Mouse (Mus musculus): ENCODE results near the gene Dnaaf5. TPM values are rescaled to one million over a fixed set of nuclear protein-coding genes. Genes with fewer than 3 reads are reported as not detected.

Dnaaf5 gene
- total RNA-seq (2021) = 10 to 100 TPM in 1 of 2 experiments, 1 to 10 TPM in 1; 7.8 to 11.4 TPM

DNA sequence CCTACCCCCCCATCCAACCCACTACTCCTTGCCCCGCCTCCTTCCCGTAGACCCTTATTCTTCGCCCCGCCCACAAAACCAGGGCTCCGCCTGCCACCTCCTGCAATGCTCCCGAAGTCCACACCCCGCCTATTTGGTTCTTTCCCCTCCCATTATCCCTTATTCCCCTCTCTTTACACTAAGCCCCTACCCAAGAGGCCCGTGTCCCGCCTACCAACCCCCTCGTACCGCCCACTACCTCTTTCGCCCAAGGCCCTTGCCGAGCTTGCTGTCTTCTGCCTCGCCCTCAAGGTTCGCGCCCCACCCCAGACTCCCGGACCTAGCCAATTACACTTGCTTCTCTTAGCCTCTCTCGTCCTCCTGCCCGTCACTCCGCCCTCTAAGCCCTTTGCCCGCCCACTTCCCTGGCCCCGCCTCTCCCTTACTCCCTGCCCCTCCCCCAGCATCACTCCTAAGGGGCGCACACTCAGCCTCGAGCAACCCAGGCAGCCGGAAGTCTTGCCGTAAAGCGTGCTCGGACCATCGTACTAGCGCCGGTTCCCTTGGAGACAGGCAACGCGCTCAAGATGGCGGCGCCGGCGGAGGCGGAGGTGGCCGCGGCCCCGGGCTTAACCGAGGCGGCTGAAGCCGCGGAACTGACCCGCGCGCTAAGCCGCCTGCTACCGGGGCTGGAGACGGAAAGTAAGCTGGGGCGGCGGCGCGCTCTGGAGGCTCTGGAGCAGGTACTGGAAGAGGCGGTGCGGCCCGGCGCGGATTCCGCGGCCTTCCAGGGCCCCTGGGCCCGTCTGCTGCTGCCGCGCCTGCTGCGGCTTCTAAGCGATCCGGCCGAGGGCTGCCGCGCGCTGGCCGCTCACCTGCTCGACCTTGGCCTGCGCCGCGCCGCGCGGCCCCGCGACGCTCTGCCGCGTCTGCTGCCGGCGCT lies at the start of gene Dnaaf5, which contains the start of gene Prkar1b:
Gene Dnaaf5, plus strand, starts transcription at position 543 of the 922 bp plus-strand sequence.
Gene Prkar1b, minus strand, starts transcription at position 321 of the 922 bp plus-strand sequence.
- DNase-seq = peak; percentile 98
- intact Hi-C loops (cut with DNase I) = loop anchor here (10.0 kb wide), 1 partner anchor 155 kb away; the partner anchor contains the start of gene Pdgfa

GRCm38 (mm10) chr5:139101783-139102182 lies 48.2 kb upstream of the Dnaaf5 start:
- intact Hi-C loops (cut with DNase I) = no loop called here
- no peak for DNase-seq

DNA sequence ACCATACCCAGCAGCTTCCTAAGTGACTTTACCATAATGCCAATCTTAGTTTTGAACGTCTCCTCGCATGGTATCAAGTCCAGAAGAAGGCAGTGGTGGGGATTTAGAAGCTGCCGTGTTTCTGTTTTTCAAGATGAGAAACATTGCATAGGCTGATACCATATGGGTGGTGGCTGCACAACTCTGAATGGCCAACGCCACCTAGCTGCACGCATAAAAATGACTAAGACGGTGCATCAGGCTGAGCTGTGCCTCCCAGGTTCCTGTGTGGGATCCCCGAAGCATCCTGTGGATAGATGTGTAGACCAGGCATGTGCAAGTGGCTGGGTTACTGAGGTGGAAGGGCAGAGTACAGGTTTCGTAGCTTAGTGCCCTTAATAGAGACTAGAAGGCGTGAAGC lies 42.2 kb upstream of the Dnaaf5 start:
- intact Hi-C loops (cut with DNase I) = no loop called here
- peak; percentile 12 for DNase-seq

DNA sequence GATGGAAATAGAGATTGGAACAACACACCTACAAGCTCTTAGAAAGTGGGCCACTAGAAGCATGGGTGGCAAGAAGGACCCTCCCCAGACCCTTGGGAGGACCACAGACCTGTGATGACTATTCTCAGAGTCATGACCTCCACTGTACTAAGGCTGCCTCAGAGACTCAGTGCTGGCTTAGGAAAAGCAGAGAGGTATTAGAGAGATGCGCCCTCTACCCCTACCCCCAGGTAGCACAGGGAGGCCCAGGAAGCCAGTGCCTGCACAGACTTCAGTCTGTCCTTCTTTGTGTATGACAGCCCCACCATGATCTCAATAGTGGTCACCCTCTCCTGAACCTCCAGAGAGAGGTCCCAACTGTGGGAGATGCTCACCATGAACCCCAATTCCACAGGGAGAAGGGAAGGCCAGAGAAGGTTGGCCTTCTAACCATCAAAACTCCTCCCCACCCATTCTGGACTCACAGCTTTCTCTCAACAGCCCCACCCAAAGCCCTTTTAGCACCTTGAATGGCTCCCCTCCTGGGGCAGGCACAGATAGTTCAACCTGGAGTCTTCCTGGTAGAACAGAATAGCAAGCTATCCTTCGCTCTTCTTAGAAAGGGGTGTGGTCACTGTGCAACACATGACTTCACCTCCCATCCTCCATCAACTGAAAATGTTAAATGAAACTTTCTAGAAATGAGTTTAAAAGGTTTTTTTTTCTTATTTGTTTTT lies 39.7 kb upstream of the Dnaaf5 start:
- intact Hi-C loops (cut with DNase I) = no loop called here
- DNase-seq = no peak

DNA sequence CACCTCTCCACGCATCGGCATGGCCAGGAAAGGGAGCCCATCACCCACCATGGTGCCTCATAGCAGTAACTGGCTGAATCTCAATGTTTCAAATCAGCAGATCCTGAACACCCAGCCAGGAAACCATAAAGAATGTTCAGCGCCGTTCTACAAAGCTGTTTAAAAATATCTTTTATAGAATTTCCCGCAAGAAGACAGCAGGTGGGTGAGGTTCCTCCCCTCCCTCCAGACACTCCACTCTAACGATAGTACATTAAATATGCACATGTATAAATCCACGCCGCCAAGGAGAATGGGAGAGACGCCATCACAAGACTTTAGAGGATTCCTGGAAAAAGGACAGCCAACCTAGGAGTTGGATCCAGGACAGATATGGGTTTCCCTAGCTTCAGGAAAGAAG lies 38.0 kb upstream of the Dnaaf5 start:
- no peak for DNase-seq
- intact Hi-C loops (cut with DNase I) = no loop called here

GRCm38 (mm10) chr5:139112418-139112817 lies 37.6 kb upstream of the Dnaaf5 start:
- no peak for DNase-seq
- intact Hi-C loops (cut with DNase I) = no loop called here

GRCm38 (mm10) chr5:139114876-139115275 lies 35.1 kb upstream of the Dnaaf5 start:
- no peak for DNase-seq
- intact Hi-C loops (cut with DNase I) = no loop called here

DNA sequence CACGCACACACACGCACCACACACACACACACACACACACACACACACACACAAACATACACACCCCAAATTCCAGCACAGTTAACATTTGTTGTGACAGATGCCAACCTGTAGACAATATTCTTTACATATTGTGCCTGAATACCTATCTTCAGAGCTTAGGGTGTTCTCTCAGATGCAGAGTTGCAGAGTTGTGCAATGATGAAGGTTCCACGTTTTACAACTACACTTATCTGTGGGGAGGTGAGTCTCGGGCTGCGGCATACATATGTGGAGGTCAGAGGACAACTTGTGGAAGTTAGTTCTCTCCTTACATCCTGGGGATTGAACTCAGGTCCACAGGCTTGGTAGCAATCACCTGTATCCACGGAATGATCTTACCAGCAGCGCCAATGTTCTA lies 34.5 kb upstream of the Dnaaf5 start:
- DNase-seq = no peak
- intact Hi-C loops (cut with DNase I) = no loop called here

DNA sequence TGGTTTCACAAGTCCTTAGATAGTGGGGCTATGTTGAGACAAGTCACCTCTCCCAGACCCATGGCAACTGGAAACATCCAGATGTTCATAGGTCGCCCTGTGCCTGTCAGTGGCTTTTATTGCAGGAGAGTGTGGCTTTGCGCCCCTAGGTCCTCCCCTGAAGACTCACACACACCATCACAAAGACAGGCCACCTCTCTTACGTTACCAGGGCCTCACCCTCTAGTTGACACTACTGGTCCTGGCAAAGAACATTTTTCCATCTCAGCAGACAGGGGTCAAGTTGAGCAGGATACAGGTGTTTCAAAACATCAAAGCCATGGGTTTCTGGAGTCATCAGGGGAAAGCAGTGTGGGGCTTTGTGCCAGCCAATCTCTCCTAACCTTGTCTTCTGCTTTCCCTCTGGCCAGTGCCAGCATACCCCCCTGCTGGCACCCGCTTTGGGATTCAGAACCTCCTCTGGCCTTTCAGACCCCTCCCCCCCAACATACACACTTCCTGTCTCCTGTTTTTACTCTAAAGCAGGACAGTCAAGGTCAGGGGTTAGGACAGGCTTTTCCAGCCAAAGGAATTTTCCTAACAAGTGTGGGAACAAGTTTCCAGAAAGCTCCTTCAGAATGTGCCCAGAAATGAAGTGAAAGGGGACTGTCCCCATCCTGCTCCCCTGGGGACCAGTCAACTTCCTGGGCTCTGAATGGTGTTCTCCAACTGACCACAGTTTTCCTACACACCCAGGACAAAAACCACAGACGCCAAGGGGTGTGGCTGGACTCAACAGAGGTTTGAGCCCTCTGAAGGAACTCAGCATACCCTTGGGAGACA lies 31.7 kb upstream of the Dnaaf5 start:
- no peak for DNase-seq

GRCm38 (mm10) chr5:139118961-139119276 lies 31.1 kb upstream of the Dnaaf5 start:
- intact Hi-C loops (cut with DNase I) = no loop called here
- no peak for DNase-seq

More for the DNA sequence above, 31.7 kb upstream of the Dnaaf5 start:
- intact Hi-C loops (cut with DNase I) = no loop called here

DNA sequence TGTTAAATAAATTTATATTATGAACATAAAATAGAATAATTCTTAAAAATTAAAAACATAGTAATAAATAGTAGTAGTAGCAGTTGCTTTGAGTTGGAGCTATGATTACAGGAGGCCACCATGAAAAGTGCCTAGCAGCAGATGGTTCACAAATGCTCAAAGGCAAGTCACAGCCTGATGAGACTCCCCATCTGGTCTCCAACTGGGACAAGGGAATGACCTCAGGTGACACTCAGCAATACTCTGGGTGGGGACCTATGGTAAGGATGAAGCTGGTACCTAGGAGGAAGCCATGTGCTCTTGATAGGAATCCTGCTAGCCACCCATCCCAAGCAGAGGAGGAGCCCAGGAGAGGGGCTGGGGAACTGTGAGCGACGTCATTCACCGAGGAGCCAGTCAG lies 24.3 kb upstream of the Dnaaf5 start:
- intact Hi-C loops (cut with DNase I) = no loop called here
- DNase-seq = no peak

DNA sequence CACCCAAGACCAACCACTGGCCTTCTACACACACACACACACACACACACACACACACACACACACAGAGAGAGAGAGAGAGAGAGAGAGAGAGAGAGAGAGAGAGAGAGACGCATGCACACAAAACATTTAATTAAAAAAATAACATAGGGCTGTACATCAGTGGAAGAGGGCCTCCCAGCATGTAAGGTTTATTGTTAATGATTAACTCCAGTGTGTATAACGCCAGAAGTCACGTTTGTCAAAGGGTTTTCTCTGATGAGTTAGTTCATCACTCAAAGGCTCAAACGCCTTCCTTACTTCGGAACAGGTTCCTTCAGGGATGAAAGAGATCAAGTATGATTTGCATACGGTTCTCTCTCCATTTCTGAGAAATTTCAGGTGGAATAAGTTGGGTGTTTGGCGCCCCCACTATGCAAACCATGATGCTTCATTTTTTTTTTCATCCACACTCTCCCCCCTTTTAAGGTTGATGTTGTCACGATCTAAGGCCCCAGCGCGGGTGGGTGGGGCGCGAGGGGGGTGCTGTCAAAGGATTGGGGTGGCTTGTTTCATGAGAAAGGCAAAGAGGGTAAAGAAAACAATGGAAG lies 21.5 kb upstream of the Dnaaf5 start:
- intact Hi-C loops (cut with DNase I) = no loop called here
- no peak for DNase-seq

- no peak for DNase-seq
- intact Hi-C loops (cut with DNase I) = no loop called here
These were observed 20.9 kb upstream of the Dnaaf5 start for GRCm38 (mm10) chr5:139129078-139129477.

GRCm38 (mm10) chr5:139129572-139130151 lies 20.4 kb upstream of the Dnaaf5 start:
- peak; percentile 26 for DNase-seq
- intact Hi-C loops (cut with DNase I) = no loop called here

DNA sequence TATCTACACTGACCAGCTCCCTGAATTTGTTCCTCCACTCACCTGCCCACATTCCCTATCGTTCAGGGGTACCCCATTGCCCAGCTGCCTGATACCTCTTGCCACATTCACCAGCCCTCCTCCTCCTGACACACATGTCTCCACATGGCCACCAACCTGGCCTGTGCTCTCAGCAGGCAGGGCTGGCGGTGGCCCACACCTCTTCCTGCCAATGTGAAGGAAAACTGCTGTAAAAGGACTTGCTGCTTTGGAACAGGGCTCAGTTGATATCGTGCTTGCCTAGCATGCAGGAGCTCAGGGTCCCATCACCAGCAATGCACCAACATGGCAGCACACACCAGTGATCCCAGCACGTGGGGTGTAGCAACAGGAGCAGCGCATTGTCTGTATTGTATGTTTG lies 19.7 kb upstream of the Dnaaf5 start:
- intact Hi-C loops (cut with DNase I) = no loop called here
- DNase-seq = no peak

DNA sequence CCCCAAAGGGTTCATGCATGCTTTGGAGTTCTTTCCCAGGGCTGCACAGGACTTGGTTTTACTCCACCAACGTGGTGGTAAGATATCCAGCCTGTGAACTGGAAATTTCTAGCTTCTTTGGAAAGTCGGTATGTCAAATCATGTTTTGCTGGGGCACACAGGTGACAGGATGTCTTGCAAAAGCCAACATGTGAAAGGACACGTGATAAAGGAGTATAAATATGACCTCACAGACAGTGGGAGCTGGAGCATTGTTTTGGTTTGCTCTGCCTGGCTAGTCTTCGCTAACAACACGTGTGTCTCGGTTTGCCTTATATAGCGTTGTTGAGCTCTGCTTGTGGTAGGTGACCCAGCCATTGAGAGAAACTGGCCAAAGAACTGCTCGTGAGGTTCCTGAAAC lies 15.5 kb upstream of the Dnaaf5 start:
- DNase-seq = no peak
- intact Hi-C loops (cut with DNase I) = no loop called here

GRCm38 (mm10) chr5:139136341-139136740 lies 13.7 kb upstream of the Dnaaf5 start:
- intact Hi-C loops (cut with DNase I) = no loop called here
- no peak for DNase-seq

- intact Hi-C loops (cut with DNase I) = no loop called here
- DNase-seq = no peak
These were observed 12.8 kb upstream of the Dnaaf5 start for GRCm38 (mm10) chr5:139137176-139137575.

GRCm38 (mm10) chr5:139138261-139138925 lies 11.6 kb upstream of the Dnaaf5 start:
- DNase-seq = peak; percentile 94
- intact Hi-C loops (cut with DNase I) = no loop called here
